Mouse (Mus musculus) cerebellum, adult 8-10 months (tissue): ENCODE measurements around the gene Hdgfl3.
A peak's percentile ranks its signal among the peaks of the same experiment; 100 is the strongest.

Experiments
- DNase-seq: peaks from one replicate; pipeline ENCODE4 v3.0.0; 2022

Gene Hdgfl3

GRCm38 (mm10) chr7:81885128-81885527 is 49.1 kb downstream of the Hdgfl3 start:
- no peak for DNase-seq

- DNase-seq = no peak
These were observed 52.7 kb downstream of the Hdgfl3 start for GRCm38 (mm10) chr7:81881600-81881999.

GRCm38 (mm10) chr7:81880797-81881196 is 53.5 kb downstream of the Hdgfl3 start:
- no peak for DNase-seq

GRCm38 (mm10) chr7:81880286-81880685 is 54.0 kb downstream of the Hdgfl3 start:
- DNase-seq = no peak

- no peak for DNase-seq
These were observed 58.9 kb downstream of the Hdgfl3 start for GRCm38 (mm10) chr7:81875372-81875771.

- DNase-seq = no peak
These were observed 59.6 kb downstream of the Hdgfl3 start for GRCm38 (mm10) chr7:81874636-81875035.

- no peak for DNase-seq
These were observed 60.5 kb downstream of the Hdgfl3 start for GRCm38 (mm10) chr7:81873807-81874206.

GRCm38 (mm10) chr7:81872493-81873013 is 61.7 kb downstream of the Hdgfl3 start:
- DNase-seq = no peak

- DNase-seq = peak; percentile 97
These were observed 66.1 kb downstream of the Hdgfl3 start for GRCm38 (mm10) chr7:81868158-81868557.

GRCm38 (mm10) chr7:81867231-81867930 is 66.9 kb downstream of the Hdgfl3 start:
- DNase-seq = no peak

- no peak for DNase-seq
These were observed 68.3 kb downstream of the Hdgfl3 start for GRCm38 (mm10) chr7:81865937-81866336.

- no peak for DNase-seq
These were observed 69.7 kb downstream of the Hdgfl3 start for GRCm38 (mm10) chr7:81864552-81864951.

GRCm38 (mm10) chr7:81862587-81863583 is 71.4 kb downstream of the Hdgfl3 start:
- DNase-seq = no peak

- no peak for DNase-seq
These were observed 72.4 kb downstream of the Hdgfl3 start for GRCm38 (mm10) chr7:81861921-81862320.

- no peak for DNase-seq
These were observed 72.8 kb downstream of the Hdgfl3 start for GRCm38 (mm10) chr7:81861461-81861860.

- DNase-seq = no peak
These were observed 73.3 kb downstream of the Hdgfl3 start for GRCm38 (mm10) chr7:81860996-81861395.

- no peak for DNase-seq
These were observed 74.2 kb downstream of the Hdgfl3 start for GRCm38 (mm10) chr7:81860071-81860470.

GRCm38 (mm10) chr7:81858968-81859721 is 75.1 kb downstream of the Hdgfl3 start, which contains the start of gene Tm6sf1:
Gene Tm6sf1, plus strand, starts transcription at chr7:81859001.
- DNase-seq = no peak

GRCm38 (mm10) chr7:81858236-81858635 is 76.0 kb downstream of the Hdgfl3 start:
- DNase-seq = no peak

GRCm38 (mm10) chr7:81856221-81856620 is 78.1 kb downstream of the Hdgfl3 start:
- DNase-seq = no peak

- no peak for DNase-seq
These were observed 78.6 kb downstream of the Hdgfl3 start, which contains the start of gene Gm10160 for GRCm38 (mm10) chr7:81855694-81856093. Gene Gm10160, minus strand, starts transcription at chr7:81855794.

GRCm38 (mm10) chr7:81854568-81855307 is 79.5 kb downstream of the Hdgfl3 start:
- no peak for DNase-seq
